Mouse (Mus musculus) liver, postnatal 0 days (tissue): ENCODE results near the gene Ubl5. TPM values are rescaled to one million over a fixed set of nuclear protein-coding genes. Genes with fewer than 3 reads are reported as not detected.
A peak's percentile ranks its signal among the peaks of the same experiment; 100 is the strongest.

ENCODE experiments used
- ATAC-seq: fragments of 200-750 bp; cut with Nextera tagmentation; 2 replicates; pipeline ENCODE4 v1.8.0; 2017; ENCODE audit warnings: mild to moderate bottlenecking, moderate library complexity
- DNase-seq: peaks from one replicate; pipeline ENCODE4 v3.0.0-alpha.2; 2016
- H3K27ac ChIP-seq: fragments of 300-500 bp; sonication (generic); 2 replicates; pipeline ENCODE4 v1.5.1; 2014; ENCODE audit warnings: antibody characterized with exemption, moderate library complexity, mild to moderate bottlenecking, low read depth
- H3K27me3 ChIP-seq: fragments of 300-500 bp; sonication (generic); 2 replicates; pipeline ENCODE4 v1.6.1; 2014; ENCODE audit warnings: low read length, control low read depth, mixed read lengths; ENCODE audit not compliant: insufficient read depth
- H3K36me3 ChIP-seq: fragments of 300-500 bp; sonication (generic); replicated peaks from 2 replicates; pipeline ENCODE4 v1.6.1; 2014; ENCODE audit warnings: mild to moderate bottlenecking, control low read depth, low read length, moderate library complexity, mixed read lengths; ENCODE audit not compliant: insufficient read depth
- H3K4me1 ChIP-seq: fragments of 300-500 bp; sonication (generic); 2 replicates; pipeline ENCODE4 v1.6.1; 2014; ENCODE audit warnings: antibody characterized with exemption, mild to moderate bottlenecking, control low read depth; ENCODE audit not compliant: insufficient read depth
- H3K4me2 ChIP-seq: fragments of 300-500 bp; sonication (generic); 2 replicates; pipeline ENCODE4 v1.6.1; 2014; ENCODE audit warnings: low read depth, mild to moderate bottlenecking, low read length, moderate library complexity, mixed read lengths
- H3K4me3 ChIP-seq: fragments of 300-500 bp; sonication (generic); 2 replicates; pipeline ENCODE4 v1.5.1; 2014; ENCODE audit warnings: low read depth, low read length
- H3K9ac ChIP-seq: fragments of 300-500 bp; sonication (generic); replicated peaks from 2 replicates; pipeline ENCODE4 v1.6.1; 2014; ENCODE audit warnings: mild to moderate bottlenecking, moderate library complexity
- H3K9me3 ChIP-seq: fragments of 300-500 bp; sonication (generic); 2 replicates; pipeline ENCODE4 v1.6.1; 2016; ENCODE audit warnings: mild to moderate bottlenecking, control low read depth, low read length, mixed read lengths
- CTCF ChIP-seq: sonication (generic); IDR thresholded peaks from 2 replicates; pipeline ENCODE4 v1.5.1; 2016; ENCODE audit warnings: antibody characterized with exemption, low read depth
- EP300 ChIP-seq: IDR thresholded peaks from 2 replicates; pipeline ENCODE4 v1.6.1; 2016; ENCODE audit warnings: antibody characterized with exemption, low read depth, mild to moderate bottlenecking
- WGBS: fragments of 180-500 bp; shearing (Covaris S2); extraction: QIAGEN DNeasy Blood & Tissue Kit; methylation state at CpG from one replicate; pipeline ENCODE4 v1.1.7; 2014; ENCODE audit not compliant: insufficient replicate concordance; 5-methylcytosine and 5-hydroxymethylcytosine counted together
- polyA plus RNA-seq: library from polyadenylated mRNA; unstranded; fragments of >200 nt; fragmentation: Nextera tagmentation; extraction: Ambion mirVana; gene quantifications from 2 replicates; pipeline ENCODE4 v1.2.1, GENCODE M21; 2015

Gene Ubl5
- 245 and 257 TPM in 2 replicates for polyA plus RNA-seq

DNA sequence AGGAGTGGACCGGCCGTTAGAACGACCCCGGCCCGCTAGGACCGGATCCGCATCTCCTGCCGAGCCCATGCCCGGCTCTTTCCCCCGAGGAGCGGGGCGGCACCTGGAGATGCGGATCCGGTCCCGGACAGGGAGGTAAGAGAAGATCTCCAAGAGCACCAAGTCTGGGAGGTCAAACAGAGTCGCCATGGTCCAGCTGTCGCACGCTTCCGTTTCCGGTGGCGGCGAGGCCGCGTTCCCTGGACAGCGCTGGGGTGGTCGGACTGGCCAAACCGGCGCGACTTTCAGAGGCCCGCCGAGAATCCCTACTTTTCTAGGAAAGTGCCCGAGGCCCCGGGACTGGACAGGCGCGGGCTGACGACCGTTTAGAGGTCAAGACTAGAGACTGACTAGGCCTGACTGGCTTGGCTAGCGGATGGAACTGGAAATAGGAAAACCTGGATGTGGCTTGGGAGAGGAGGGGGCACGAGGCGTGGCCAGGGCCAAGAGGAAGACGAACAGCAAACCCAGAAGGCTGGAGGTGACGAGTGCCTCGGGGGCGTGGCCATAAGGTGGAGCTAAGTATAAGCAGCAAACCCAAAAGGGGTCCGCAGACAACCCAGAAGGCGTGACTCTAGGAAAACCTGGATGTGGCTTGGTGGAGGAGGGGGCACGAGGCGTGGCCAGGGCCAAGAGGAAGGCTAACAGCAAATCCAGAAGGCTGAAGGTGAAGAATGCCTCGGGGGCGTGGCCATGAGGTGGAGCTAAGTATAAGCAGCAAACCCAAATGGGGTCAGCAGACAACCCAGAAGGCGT, at the start of gene Ubl5:
Gene Ubl5 (plus strand): TSS at position 778 of the 795 bp plus-strand sequence.
- 1% methylated on average over 51 of the region's 51 CpGs for WGBS
- no peak for TF ChIP-seq CTCF
- no peak for TF ChIP-seq EP300
- H3K4me3 ChIP-seq = peak within 1 kb of the TSS; percentile 95
- ATAC-seq (peak; percentile 78), DNase-seq (peak; percentile 91)
- peak within 1 kb of the TSS; percentile 95 for H3K27ac ChIP-seq
- no peaks in the 10 kb centered on the region for H3K27me3 ChIP-seq
- H3K9ac ChIP-seq = peak within 1 kb of the TSS; percentile 92
- H3K4me1 ChIP-seq = peaks cover 20% of the 10 kb centered on the region
- no peaks in the 10 kb centered on the region for H3K9me3 ChIP-seq
- H3K36me3 ChIP-seq = peaks cover 29% of the 10 kb centered on the region
- peak within 1 kb of the TSS; percentile 90 for H3K4me2 ChIP-seq

- no peaks in the 10 kb centered on the region for H3K36me3 ChIP-seq
- H3K4me2 ChIP-seq = no peak overlapping the region
- H3K4me1 ChIP-seq = no peaks in the 10 kb centered on the region
- TF ChIP-seq EP300 = no peak
- TF ChIP-seq CTCF = no peak
- H3K9me3 ChIP-seq = no peaks in the 10 kb centered on the region
- H3K27ac ChIP-seq = no peak overlapping the region
- ATAC-seq = no peak
- no peak overlapping the region for H3K4me3 ChIP-seq
- H3K27me3 ChIP-seq = no peaks in the 10 kb centered on the region
- H3K9ac ChIP-seq = no peak overlapping the region
- WGBS = 64% methylated on average over 6 of the region's 6 CpGs
- DNase-seq = no peak
These were observed 41.4 kb upstream of the Ubl5 start for GRCm38 (mm10) chr9:20601270-20601669.

DNA sequence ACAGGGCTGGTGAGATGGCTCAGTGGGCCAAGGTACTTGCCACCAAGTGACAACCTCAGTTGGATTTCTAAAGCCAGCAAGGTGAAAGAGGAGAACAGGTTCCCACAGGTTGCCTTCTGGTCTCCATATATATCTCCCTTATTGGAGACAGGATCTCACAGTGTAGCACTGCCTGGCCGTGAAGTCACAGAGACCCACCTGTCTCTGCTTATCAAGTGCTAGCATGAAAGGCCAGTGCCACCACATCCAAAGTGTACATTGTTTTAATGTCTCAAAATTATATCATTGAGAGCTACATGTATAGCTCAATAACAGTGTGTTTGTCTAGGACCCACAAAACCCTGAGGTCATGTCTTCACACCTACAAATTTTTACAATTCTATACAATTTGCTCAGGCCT, 36.4 kb upstream of the Ubl5 start:
- no peaks in the 10 kb centered on the region for H3K9me3 ChIP-seq
- peak overlapping the region; percentile 63; the same call in 1 of the 2 replicates for H3K4me3 ChIP-seq
- peaks cover 4% of the 10 kb centered on the region for H3K4me1 ChIP-seq
- ATAC-seq = no peak
- H3K27ac ChIP-seq = no peak overlapping the region
- H3K27me3 ChIP-seq = no peaks in the 10 kb centered on the region
- H3K36me3 ChIP-seq = no peaks in the 10 kb centered on the region
- no peak for TF ChIP-seq CTCF
- no peak for TF ChIP-seq EP300
- H3K4me2 ChIP-seq = no peak overlapping the region
- DNase-seq = no peak
- 87% methylated on average over 1 of the region's 1 CpGs for whole genome bisulfite sequencing
- H3K9ac ChIP-seq = no peak overlapping the region

GRCm38 (mm10) chr9:20607100-20607974, 35.3 kb upstream of the Ubl5 start:
- no peaks in the 10 kb centered on the region for H3K36me3 ChIP-seq
- DNase-seq = peak; percentile 88
- TF ChIP-seq CTCF = no peak
- no peak for TF ChIP-seq EP300
- H3K27ac ChIP-seq = peak overlapping the region; percentile 97
- peak; percentile 93 for ATAC-seq
- H3K4me3 ChIP-seq = peak overlapping the region; percentile 63
- no peaks in the 10 kb centered on the region for H3K27me3 ChIP-seq
- peaks cover 4% of the 10 kb centered on the region for H3K4me1 ChIP-seq
- H3K9me3 ChIP-seq = no peaks in the 10 kb centered on the region
- under 1% methylated on average over 57 of the region's 57 CpGs for WGBS
- H3K9ac ChIP-seq = peak overlapping the region; percentile 77
- peak overlapping the region; percentile 87 for H3K4me2 ChIP-seq

- H3K4me3 ChIP-seq = no peak overlapping the region
- H3K9me3 ChIP-seq = no peaks in the 10 kb centered on the region
- no peaks in the 10 kb centered on the region for H3K27me3 ChIP-seq
- H3K9ac ChIP-seq = no peak overlapping the region
- peaks cover 4% of the 10 kb centered on the region for H3K4me1 ChIP-seq
- ATAC-seq (no peak), DNase-seq (no peak)
- 75% methylated on average over 5 of the region's 5 CpGs for WGBS
- TF ChIP-seq CTCF = no peak
- no peak for TF ChIP-seq EP300
- no peak overlapping the region for H3K27ac ChIP-seq
- H3K4me2 ChIP-seq = no peak overlapping the region
- no peaks in the 10 kb centered on the region for H3K36me3 ChIP-seq
These were observed 32.7 kb upstream of the Ubl5 start for GRCm38 (mm10) chr9:20609831-20610464.
